Mouse (Mus musculus) heart, embryonic 16.5 days (tissue): ENCODE data around the gene Anks1b. TPM values are rescaled to one million over a fixed set of nuclear protein-coding genes. Genes with fewer than 3 reads are reported as not detected.

Experiments
- ATAC-seq: fragments of 200-750 bp; cut with Nextera tagmentation; replicated peaks from 2 replicates; pipeline ENCODE4 v1.8.0; 2017; ENCODE audit warnings: moderate number of reproducible peaks; ENCODE audit not compliant: insufficient read depth, low FRiP score; ENCODE audit errors: extremely low read depth
- H3K27ac ChIP-seq: fragments of 300-500 bp; sonication (generic); 2 replicates; pipeline ENCODE4 v1.5.1; 2014; ENCODE audit warnings: mild to moderate bottlenecking, low read length, control low read depth, moderate library complexity
- H3K27me3 ChIP-seq: fragments of 300-500 bp; sonication (generic); 2 replicates; pipeline ENCODE4 v1.6.1; 2014; ENCODE audit warnings: low read length, mixed read lengths; ENCODE audit not compliant: control insufficient read depth, insufficient read depth
- H3K36me3 ChIP-seq: fragments of 300-500 bp; sonication (generic); 2 replicates; pipeline ENCODE4 v1.6.1; 2014; ENCODE audit not compliant: control insufficient read depth, insufficient read depth
- H3K4me1 ChIP-seq: fragments of 300-500 bp; sonication (generic); 2 replicates; pipeline ENCODE4 v1.6.1; 2014; ENCODE audit warnings: low read length, mixed read lengths; ENCODE audit not compliant: control insufficient read depth, insufficient read depth
- H3K4me2 ChIP-seq: fragments of 300-500 bp; sonication (generic); 2 replicates; pipeline ENCODE4 v1.6.1; 2014; ENCODE audit warnings: low read depth, mild to moderate bottlenecking, control low read depth, low read length
- H3K4me3 ChIP-seq: fragments of 300-500 bp; sonication (generic); 2 replicates; pipeline ENCODE4 v1.5.1; 2014; ENCODE audit warnings: mild to moderate bottlenecking, control low read depth, low read length
- H3K9ac ChIP-seq: fragments of 300-500 bp; sonication (generic); 2 replicates; pipeline ENCODE4 v1.6.1; 2014; ENCODE audit warnings: low read length, control low read depth
- H3K9me3 ChIP-seq: fragments of 300-500 bp; sonication (generic); replicated peaks from 2 replicates; pipeline ENCODE4 v1.6.1; 2016; ENCODE audit warnings: low read length; ENCODE audit not compliant: control insufficient read depth
- WGBS: fragments of 180-500 bp; shearing (Covaris S2); extraction: QIAGEN DNeasy Blood & Tissue Kit; methylation state at CpG from one replicate; pipeline ENCODE4 v1.1.7; 2014; 5-methylcytosine and 5-hydroxymethylcytosine counted together
- polyA plus RNA-seq: library from polyadenylated mRNA; unstranded; fragments of >200 nt; fragmentation: Nextera tagmentation; extraction: Ambion mirVana; gene quantifications from 2 replicates; pipeline ENCODE4 v1.2.1, GENCODE M21; 2015

The Anks1b gene
- polyA plus RNA-seq, 1 experiment from 2014 or later: 0.13 TPM

DNA sequence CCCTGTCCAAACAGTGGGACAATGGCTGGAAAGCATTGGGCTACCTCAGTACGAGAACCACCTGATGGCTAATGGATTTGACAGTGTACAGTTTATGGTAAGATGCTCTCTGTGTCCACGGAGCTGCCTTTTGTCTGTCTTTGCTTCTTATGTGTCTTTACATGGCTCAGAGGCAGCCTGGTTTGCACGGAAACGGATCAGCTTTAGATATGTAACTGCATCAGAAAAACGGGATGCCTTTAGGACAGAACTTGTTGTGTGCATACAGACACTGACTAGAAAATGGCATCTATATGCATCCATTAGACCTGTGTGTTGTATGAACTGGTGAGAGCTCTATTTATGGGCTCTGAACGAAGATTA lies 703.8 kb downstream of the Anks1b start:
- Histone ChIP-seq H3K4me2 (peak overlapping the region; percentile 64), H3K4me3 (peak overlapping the region; percentile 34)
- 58% methylated on average over 6 of the region's 6 CpGs for WGBS

GRCm38 (mm10) chr10:90577777-90578176 lies 704.5 kb downstream of the Anks1b start:
- Histone ChIP-seq H3K4me2 (no peak overlapping the region), H3K27me3 (no peaks in the 10 kb centered on the region; the same call in 1 of the 2 replicates), H3K9me3 (0 out of 2 replicates have a peak, but pooled peaks cover 3% of the 10 kb centered on the region), H3K4me3 (no peak overlapping the region), H3K27ac (no peak overlapping the region), H3K36me3 (no peaks in the 10 kb centered on the region), H3K4me1 (peaks cover 3% of the 10 kb centered on the region; the same call in 1 of the 2 replicates), H3K9ac (no peak overlapping the region)
- ATAC-seq: no peak
- 66% methylated on average over 9 of the region's 9 CpGs for WGBS

More for the DNA sequence above, 703.8 kb downstream of the Anks1b start:
- H3K4me1 ChIP-seq: peaks cover 3% of the 10 kb centered on the region; the same call in 1 of the 2 replicates
- no peak overlapping the region for H3K9ac ChIP-seq
- H3K36me3 ChIP-seq: no peaks in the 10 kb centered on the region
- 0 out of 2 replicates have a peak, but pooled peaks cover 3% of the 10 kb centered on the region for H3K9me3 ChIP-seq
- H3K27me3 ChIP-seq: no peaks in the 10 kb centered on the region; the same call in 1 of the 2 replicates
- H3K27ac ChIP-seq: no peak overlapping the region
- no peak for ATAC-seq

DNA sequence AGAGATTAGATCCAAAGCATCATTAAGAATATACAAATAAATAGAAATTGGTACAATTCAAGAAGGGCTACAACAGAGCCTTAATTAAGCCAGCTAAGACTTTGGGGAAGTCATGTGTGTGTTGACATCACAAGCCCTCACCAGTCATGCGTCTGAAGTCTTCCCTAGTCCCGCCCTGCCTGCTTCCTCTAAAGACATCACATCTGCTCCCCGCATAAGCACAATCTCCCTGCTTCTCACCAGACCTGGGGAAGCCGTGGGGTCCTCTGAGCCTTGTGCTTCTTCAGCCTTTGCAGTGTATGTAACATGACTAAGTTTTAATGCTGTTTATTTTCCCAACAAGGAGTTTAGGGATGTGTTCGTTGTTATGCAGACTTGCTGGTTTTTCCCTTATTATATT lies 706.7 kb downstream of the Anks1b start:
- no peak overlapping the region for H3K4me2 ChIP-seq
- WGBS: 69% methylated on average over 5 of the region's 5 CpGs
- no peak overlapping the region for H3K27ac ChIP-seq

GRCm38 (mm10) chr10:90584052-90584451 lies 710.7 kb downstream of the Anks1b start:
- Histone ChIP-seq H3K36me3 (no peaks in the 10 kb centered on the region), H3K9me3 (no peaks in the 10 kb centered on the region), H3K27me3 (no peaks in the 10 kb centered on the region), H3K9ac (no peak overlapping the region), H3K27ac (no peak overlapping the region), H3K4me3 (no peak overlapping the region), H3K4me2 (no peak overlapping the region), H3K4me1 (no peaks in the 10 kb centered on the region)
- no peak for ATAC-seq
- 56% methylated on average over 4 of the region's 4 CpGs for WGBS

More for the DNA sequence above, 706.7 kb downstream of the Anks1b start:
- Histone ChIP-seq H3K27me3 (no peaks in the 10 kb centered on the region; the same call in 1 of the 2 replicates), H3K4me3 (no peak overlapping the region), H3K36me3 (no peaks in the 10 kb centered on the region), H3K9me3 (no peaks in the 10 kb centered on the region), H3K9ac (no peak overlapping the region), H3K4me1 (peaks cover 3% of the 10 kb centered on the region; the same call in 1 of the 2 replicates)
- no peak for ATAC-seq

- no peak overlapping the region for H3K4me2 ChIP-seq
- no peaks in the 10 kb centered on the region for H3K36me3 ChIP-seq
- no peaks in the 10 kb centered on the region for H3K4me1 ChIP-seq
- WGBS: 20% methylated on average over 3 of the region's 3 CpGs
- no peak overlapping the region for H3K9ac ChIP-seq
- ATAC-seq: no peak
- H3K9me3 ChIP-seq: no peaks in the 10 kb centered on the region
- no peak overlapping the region for H3K27ac ChIP-seq
- H3K4me3 ChIP-seq: no peak overlapping the region
- no peaks in the 10 kb centered on the region for H3K27me3 ChIP-seq
Observed at GRCm38 (mm10) chr10:90596142-90596541, 722.8 kb downstream of the Anks1b start.

GRCm38 (mm10) chr10:90596576-90596975 lies 723.3 kb downstream of the Anks1b start:
- H3K9me3 ChIP-seq: no peaks in the 10 kb centered on the region
- no peak overlapping the region for H3K4me3 ChIP-seq
- H3K4me1 ChIP-seq: no peaks in the 10 kb centered on the region
- H3K27me3 ChIP-seq: no peaks in the 10 kb centered on the region
- WGBS: 19% methylated on average over 3 of the region's 3 CpGs
- no peak overlapping the region for H3K27ac ChIP-seq
- no peak overlapping the region for H3K4me2 ChIP-seq
- H3K36me3 ChIP-seq: no peaks in the 10 kb centered on the region
- ATAC-seq: no peak
- no peak overlapping the region for H3K9ac ChIP-seq

- H3K9me3 ChIP-seq: no peaks in the 10 kb centered on the region
- no peak overlapping the region for H3K27ac ChIP-seq
- H3K4me1 ChIP-seq: no peaks in the 10 kb centered on the region
- no peak for ATAC-seq
- no peak overlapping the region for H3K4me2 ChIP-seq
- no peaks in the 10 kb centered on the region for H3K27me3 ChIP-seq
- no peak overlapping the region for H3K9ac ChIP-seq
- H3K4me3 ChIP-seq: no peak overlapping the region
- no peaks in the 10 kb centered on the region for H3K36me3 ChIP-seq
Observed at GRCm38 (mm10) chr10:90599149-90599548, 725.8 kb downstream of the Anks1b start.

- no peaks in the 10 kb centered on the region for H3K27me3 ChIP-seq
- H3K36me3 ChIP-seq: no peaks in the 10 kb centered on the region
- ATAC-seq: no peak
- H3K9ac ChIP-seq: no peak overlapping the region
- no peak overlapping the region for H3K27ac ChIP-seq
- H3K4me2 ChIP-seq: no peak overlapping the region
- H3K9me3 ChIP-seq: no peaks in the 10 kb centered on the region
- H3K4me3 ChIP-seq: no peak overlapping the region
- H3K4me1 ChIP-seq: no peaks in the 10 kb centered on the region
- 80% methylated on average over 14 of the region's 14 CpGs for WGBS
Observed at GRCm38 (mm10) chr10:90599726-90600531, 726.6 kb downstream of the Anks1b start.

DNA sequence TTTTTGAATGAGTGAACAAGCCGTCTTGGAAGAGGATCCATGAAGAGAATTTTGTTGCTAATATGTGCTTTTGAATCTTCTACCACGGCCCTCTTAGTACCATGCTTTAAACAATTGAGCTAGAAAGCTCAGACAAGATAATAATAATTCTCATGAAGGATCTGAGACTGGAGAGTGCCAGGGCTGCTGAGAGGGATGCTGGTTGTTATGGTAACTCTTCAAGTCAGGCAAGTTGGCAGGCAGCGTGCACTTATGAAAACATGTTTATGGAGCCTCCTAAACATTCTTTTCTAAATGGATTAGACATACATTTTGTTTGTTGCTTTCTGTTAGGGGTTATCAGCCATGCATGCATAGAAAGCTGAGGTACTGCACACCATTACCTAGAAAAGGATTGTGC lies 734.3 kb downstream of the Anks1b start:
- H3K9me3 ChIP-seq: no peaks in the 10 kb centered on the region
- no peak for ATAC-seq
- H3K4me3 ChIP-seq: no peak overlapping the region
- no peak overlapping the region for H3K9ac ChIP-seq
- no peaks in the 10 kb centered on the region for H3K27me3 ChIP-seq
- WGBS: 63% methylated on average over 3 of the region's 3 CpGs
- H3K36me3 ChIP-seq: no peaks in the 10 kb centered on the region
- no peak overlapping the region for H3K27ac ChIP-seq
- no peak overlapping the region for H3K4me2 ChIP-seq
- no peaks in the 10 kb centered on the region for H3K4me1 ChIP-seq
